ENCODE assay signal across 9 mouse cellular contexts in the genomic region with DNA sequence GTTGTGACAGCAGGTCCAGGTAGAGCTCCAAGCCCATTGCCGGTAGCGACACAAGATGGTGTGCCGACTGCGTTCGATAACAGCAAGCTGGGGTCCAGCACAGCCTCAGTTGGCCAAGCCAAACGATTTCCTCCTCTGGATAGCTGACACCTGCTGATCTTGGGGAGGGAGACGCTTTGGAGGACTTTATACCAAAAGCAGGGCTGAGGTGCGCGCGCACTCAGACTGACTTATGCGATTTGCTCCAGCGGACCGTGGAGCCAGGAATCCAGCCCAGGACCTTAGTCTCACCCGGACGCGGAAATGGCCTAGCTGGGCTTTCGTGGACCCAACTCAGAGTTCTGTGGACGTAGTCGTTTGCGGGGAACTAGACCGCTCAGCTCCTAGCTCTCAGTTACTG. TPM values are rescaled to one million over a fixed set of nuclear protein-coding genes. Genes with fewer than 3 reads are reported as not detected.
DNase-seq lines count a peak whose midpoint lies in the region; ATAC-seq and TF ChIP-seq lines count a peak whose summit lies in the region.
"Had no signal": no experiment of that assay in that cellular context is flagged by ENCODE, and none has a peak within 500 bp of the region (broad histone marks: within the 10 kb centered on the region; RNA-seq: fewer than 3 reads in every experiment).

No protein-coding gene starts in this region.

- H3K36me3 ChIP-seq in intestine, postnatal 0 days (ENCODE audit: control insufficient read depth, insufficient read depth), result no peaks in the 10 kb centered on the region
- H3K36me3 ChIP-seq in neural tube, embryonic 14.5 days (ENCODE audit: control insufficient read depth, insufficient read depth, low read length), result no peaks in the 10 kb centered on the region

- H3K27ac ChIP-seq in cortical plate, adult 2 months (ENCODE audit: insufficient read depth, low read length), result 0 out of 2 replicates have a peak overlapping the region, but pooled peaks have one; percentile 6
- peak overlapping the region; percentile 55 for H3K27ac ChIP-seq in intestine, postnatal 0 days (ENCODE audit: low read depth, low read length)
- no peak overlapping the region for H3K27ac ChIP-seq in neural tube, embryonic 14.5 days (ENCODE audit: low read depth, low read length)

- peak; percentile 12 for ATAC-seq in granulocyte monocyte progenitor cell, adult 5-6 weeks (replicated peaks; ENCODE audit: poor library complexity, severe bottlenecking)
- peak; percentile 58 for ATAC-seq in intestine, postnatal 0 days
- ATAC-seq in neural tube, embryonic 14.5 days (ENCODE audit: low read depth), result no peak

- H3K9ac ChIP-seq in intestine, postnatal 0 days (ENCODE audit: low read depth, low read length), result peak overlapping the region; percentile 50
- no peak overlapping the region; the same call in 1 of the 2 replicates for H3K9ac ChIP-seq in neural tube, embryonic 14.5 days (replicated peaks; ENCODE audit: low read depth, low read length)

- H3K4me2 ChIP-seq in intestine, postnatal 0 days (replicated peaks; ENCODE audit: low read depth), result peak overlapping the region; percentile 86
- peak overlapping the region; percentile 51 for H3K4me2 ChIP-seq in neural tube, embryonic 14.5 days (ENCODE audit: low read depth, low read length)

- no peaks in the 10 kb centered on the region for H3K4me1 ChIP-seq in cortical plate, adult 2 months (ENCODE audit: control insufficient read depth, insufficient read depth, low read length)
- no peaks in the 10 kb centered on the region for H3K4me1 ChIP-seq in intestine, postnatal 0 days (replicated peaks; ENCODE audit: control insufficient read depth, insufficient read depth, low read length)
- peaks cover 14% of the 10 kb centered on the region for H3K4me1 ChIP-seq in neural tube, embryonic 14.5 days (ENCODE audit: control insufficient read depth, insufficient read depth, low read length)

- WGBS in intestine, postnatal 0 days, result 4% methylated on average over 21 of the region's 21 CpGs
- WGBS in neural tube, embryonic 14.5 days, result 3% methylated on average over 21 of the region's 21 CpGs

- TF ChIP-seq POLR2A in cortical plate, adult 2 months (IDR thresholded peaks at IDR 0.05; ENCODE audit: extremely low read depth, insufficient read depth, low read length), result no peak

- no peak for TF ChIP-seq CTCF in cortical plate, adult 2 months (IDR thresholded peaks at IDR 0.05; ENCODE audit: extremely low read depth, insufficient read depth, low read length)
- TF ChIP-seq CTCF in intestine, postnatal 0 days (IDR thresholded peaks at IDR 0.05; ENCODE audit: low read depth), result no peak

- H3K27me3 ChIP-seq in intestine, postnatal 0 days (replicated peaks; ENCODE audit: control insufficient read depth, insufficient read depth, low read length), result no peaks in the 10 kb centered on the region
- peaks cover 2% of the 10 kb centered on the region; the same call in 1 of the 2 replicates for H3K27me3 ChIP-seq in neural tube, embryonic 14.5 days (ENCODE audit: control insufficient read depth, insufficient read depth, low read length)

- DNase-seq in embryo, embryonic 10 days (ENCODE audit: low spot score), result peak; percentile 89
- DNase-seq in embryo, embryonic 9.5 days (ENCODE audit: extremely low spot score), result no peak
- DNase-seq in lung, adult 18-20 months, result peak; percentile 78 to 85
- peak; percentile 67 to 75 for DNase-seq in thymus, postnatal 10 days (ENCODE audit: low spot score in 2 of 2)

- no peaks in the 10 kb centered on the region for H3K9me3 ChIP-seq in intestine, postnatal 0 days (ENCODE audit: control insufficient read depth)
- no peaks in the 10 kb centered on the region for H3K9me3 ChIP-seq in neural tube, embryonic 14.5 days (ENCODE audit: control insufficient read depth, low read length)

- H3K4me3 ChIP-seq in cortical plate, adult 2 months (ENCODE audit: insufficient read depth, low read length), result peak overlapping the region; percentile 29
- H3K4me3 ChIP-seq in intestine, postnatal 0 days (ENCODE audit: low read depth, low read length), result peak overlapping the region; percentile 55
- H3K4me3 ChIP-seq in neural tube, embryonic 14.5 days (ENCODE audit: low read depth, low read length), result peak overlapping the region; percentile 30
- H3K4me3 ChIP-seq: myocyte had no signal

RNA-seq across cellular contexts. Expression of gene Gstt2, which starts 3.0 kb away (rescaled TPM):
- 15.6 and 17.1 TPM in 2 replicates for polyA plus RNA-seq in cortical plate, adult 2 months (2012; rRNA removed)
- total RNA-seq in granulocyte monocyte progenitor cell, adult 5-6 weeks (2014; fragmentation: Nextera tagmentation), result 18.0 and 33.8 TPM in 2 replicates
- total RNA-seq in granulocyte monocyte progenitor cell, adult 5-6 weeks (2017), result 17.5 and 31.1 TPM in 2 replicates
- 74.4 and 81.5 TPM in 2 replicates for polyA plus RNA-seq in intestine, postnatal 0 days (2015; fragmentation: Nextera tagmentation; extraction: Ambion mirVana)
- 4.3 and 7.5 TPM in 2 replicates for polyA plus RNA-seq in neural tube, embryonic 14.5 days (2014; fragmentation: Nextera tagmentation; extraction: Ambion mirVana)

RNA-seq across cellular contexts. Expression of gene Gstt4, which starts 11.9 kb away (rescaled TPM):
- not detected in 2 replicates for polyA plus RNA-seq in cortical plate, adult 2 months (2012; rRNA removed)
- not detected in 2 replicates for total RNA-seq in granulocyte monocyte progenitor cell, adult 5-6 weeks (2014; fragmentation: Nextera tagmentation)
- total RNA-seq in granulocyte monocyte progenitor cell, adult 5-6 weeks (2017), result not detected in 2 replicates
- polyA plus RNA-seq in intestine, postnatal 0 days (2015; fragmentation: Nextera tagmentation; extraction: Ambion mirVana), result not detected in 2 replicates
- polyA plus RNA-seq in neural tube, embryonic 14.5 days (2014; fragmentation: Nextera tagmentation; extraction: Ambion mirVana), result not detected in 2 replicates
- polyA plus RNA-seq: myocyte had no signal

RNA-seq across cellular contexts. Expression of gene Mif, which starts 25.8 kb away (rescaled TPM):
- 1,035 and 1,146 TPM in 2 replicates for polyA plus RNA-seq in cortical plate, adult 2 months (2012; rRNA removed)
- total RNA-seq in granulocyte monocyte progenitor cell, adult 5-6 weeks (2014; fragmentation: Nextera tagmentation), result 657 and 889 TPM in 2 replicates
- 712 and 870 TPM in 2 replicates for total RNA-seq in granulocyte monocyte progenitor cell, adult 5-6 weeks (2017)
- polyA plus RNA-seq in intestine, postnatal 0 days (2015; fragmentation: Nextera tagmentation; extraction: Ambion mirVana), result 489 and 529 TPM in 2 replicates
- polyA plus RNA-seq in neural tube, embryonic 14.5 days (2014; fragmentation: Nextera tagmentation; extraction: Ambion mirVana), result 1,682 and 1,948 TPM in 2 replicates

RNA-seq across cellular contexts. Expression of gene Gstt1, which starts 35.9 kb away (rescaled TPM):
- 28.9 and 31.7 TPM in 2 replicates for polyA plus RNA-seq in cortical plate, adult 2 months (2012; rRNA removed)
- not detected in 2 replicates for total RNA-seq in granulocyte monocyte progenitor cell, adult 5-6 weeks (2014; fragmentation: Nextera tagmentation)
- not detected in 2 replicates for total RNA-seq in granulocyte monocyte progenitor cell, adult 5-6 weeks (2017)
- polyA plus RNA-seq in intestine, postnatal 0 days (2015; fragmentation: Nextera tagmentation; extraction: Ambion mirVana), result 11.6 and 14.4 TPM in 2 replicates
- 8.8 and 11.2 TPM in 2 replicates for polyA plus RNA-seq in neural tube, embryonic 14.5 days (2014; fragmentation: Nextera tagmentation; extraction: Ambion mirVana)

RNA-seq across cellular contexts. Expression of gene Gstt3, which starts 53.0 kb away (rescaled TPM):
- 4.1 and 4.7 TPM in 2 replicates for polyA plus RNA-seq in cortical plate, adult 2 months (2012; rRNA removed)
- total RNA-seq in granulocyte monocyte progenitor cell, adult 5-6 weeks (2014; fragmentation: Nextera tagmentation), result 4.5 and 12.9 TPM in 2 replicates
- 4.4 and 4.7 TPM in 2 replicates for total RNA-seq in granulocyte monocyte progenitor cell, adult 5-6 weeks (2017)
- polyA plus RNA-seq in intestine, postnatal 0 days (2015; fragmentation: Nextera tagmentation; extraction: Ambion mirVana), result 47.7 and 51.5 TPM in 2 replicates
- polyA plus RNA-seq in neural tube, embryonic 14.5 days (2014; fragmentation: Nextera tagmentation; extraction: Ambion mirVana), result 0.94 TPM in 1 of 2 replicates, not detected in the other
